ENCODE assay signal across 8 mouse cellular contexts in the genomic region with DNA sequence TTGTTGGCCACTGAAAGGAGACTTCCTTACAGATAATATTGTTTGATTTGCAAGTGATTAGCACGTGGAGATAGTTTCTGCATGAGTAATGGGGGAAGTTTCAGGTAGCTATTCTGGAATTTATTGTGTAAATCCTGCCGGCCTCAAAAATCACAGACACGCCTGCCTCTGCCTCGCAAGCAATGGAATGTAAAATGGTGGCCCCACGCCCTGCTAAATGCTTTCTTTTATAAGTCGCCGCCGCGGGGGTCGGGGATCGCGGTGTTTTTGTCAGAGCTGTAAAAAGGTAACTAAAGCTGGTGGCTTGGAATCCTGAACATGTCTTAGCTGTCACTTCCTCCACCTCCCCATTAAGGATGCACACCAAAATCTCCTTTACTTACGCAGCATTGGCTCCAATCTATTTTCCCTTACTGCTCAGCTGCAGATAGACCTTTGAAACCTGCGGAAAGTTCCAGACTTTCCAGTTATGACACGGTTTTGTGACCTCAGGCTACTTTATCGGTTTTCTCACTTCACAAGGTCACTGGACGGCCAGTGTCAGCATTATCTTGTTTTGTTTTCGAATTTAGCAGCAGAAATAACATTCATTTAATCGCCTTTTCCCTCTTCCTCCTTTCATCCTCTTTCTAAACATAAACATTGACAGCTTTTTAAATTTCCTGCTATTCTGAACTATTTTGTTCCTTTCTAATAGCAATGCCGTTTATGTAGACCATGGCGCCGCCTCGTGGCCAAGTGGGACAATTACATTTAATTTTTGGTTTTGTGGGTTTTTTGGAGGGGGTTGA. TPM values are rescaled to one million over a fixed set of nuclear protein-coding genes. Genes with fewer than 3 reads are reported as not detected.
A peak's percentile ranks its signal among the peaks of the same experiment; 100 is the strongest.
DNase-seq lines count a peak whose midpoint lies in the region; ATAC-seq and TF ChIP-seq lines count a peak whose summit lies in the region.

No protein-coding gene starts in this region.

- H3K36me3 ChIP-seq in thymus, adult 2 months (ENCODE audit: control insufficient read depth, insufficient read depth, low read length): no peaks in the 10 kb centered on the region
- no peaks in the 10 kb centered on the region for H3K36me3 ChIP-seq in forebrain, embryonic 16.5 days (ENCODE audit: control insufficient read depth, insufficient read depth)
- H3K36me3 ChIP-seq in intestine, postnatal 0 days (ENCODE audit: control insufficient read depth, insufficient read depth): no peaks in the 10 kb centered on the region
- H3K36me3 ChIP-seq in liver, embryonic 12.5 days: no peaks in the 10 kb centered on the region
- no peaks in the 10 kb centered on the region for H3K36me3 ChIP-seq in neural tube, embryonic 11.5 days (ENCODE audit: control insufficient read depth, insufficient read depth, low read length)

- no peak for TF ChIP-seq CTCF in thymus, adult 2 months (IDR thresholded peaks at IDR 0.05; ENCODE audit: borderline replicate concordance, control insufficient read depth, extremely low read depth, insufficient read depth, low read length, poor library complexity)
- peak; percentile 77 for TF ChIP-seq CTCF in bone marrow macrophage, adult 2 months (IDR thresholded peaks at IDR 0.05; ENCODE audit: low read depth, low read length)
- peak; percentile 84 for TF ChIP-seq CTCF in intestine, postnatal 0 days (IDR thresholded peaks at IDR 0.05; ENCODE audit: low read depth)

- H3K9me3 ChIP-seq in forebrain, embryonic 16.5 days (ENCODE audit: control insufficient read depth, low read length): peaks cover 5% of the 10 kb centered on the region; the same call in 1 of the 2 replicates
- H3K9me3 ChIP-seq in intestine, postnatal 0 days (ENCODE audit: control insufficient read depth): 0 out of 2 replicates have a peak, but pooled peaks cover 4% of the 10 kb centered on the region
- no peaks in the 10 kb centered on the region for H3K9me3 ChIP-seq in liver, embryonic 12.5 days (replicated peaks)
- no peaks in the 10 kb centered on the region; the same call in 1 of the 2 replicates for H3K9me3 ChIP-seq in neural tube, embryonic 11.5 days (ENCODE audit: control insufficient read depth, low read length)

- 22% methylated on average over 23 of the region's 23 CpGs for WGBS in thymus, adult 2 months
- 28% methylated on average over 23 of the region's 23 CpGs for WGBS in forebrain, embryonic 16.5 days
- WGBS in intestine, postnatal 0 days: 20% methylated on average over 23 of the region's 23 CpGs
- WGBS in liver, embryonic 12.5 days (ENCODE audit: insufficient replicate concordance): 25% methylated on average over 23 of the region's 23 CpGs
- WGBS in neural tube, embryonic 11.5 days: 32% methylated on average over 23 of the region's 23 CpGs

- no peak overlapping the region for H3K9ac ChIP-seq in forebrain, embryonic 16.5 days (replicated peaks; ENCODE audit: low read depth, low read length)
- no peak overlapping the region for H3K9ac ChIP-seq in intestine, postnatal 0 days (ENCODE audit: low read depth, low read length)
- H3K9ac ChIP-seq in liver, embryonic 12.5 days: no peak overlapping the region
- no peak overlapping the region for H3K9ac ChIP-seq in neural tube, embryonic 11.5 days (ENCODE audit: low read length)

- H3K4me3 ChIP-seq in thymus, adult 2 months (ENCODE audit: control insufficient read depth, insufficient read depth, low read length): 0 out of 2 replicates have a peak overlapping the region, but pooled peaks have one; percentile 20
- no peak overlapping the region for H3K4me3 ChIP-seq in bone marrow macrophage, adult 2 months (ENCODE audit: insufficient read depth, low read length)
- H3K4me3 ChIP-seq in forebrain, embryonic 16.5 days (replicated peaks; ENCODE audit: low read length): no peak overlapping the region
- H3K4me3 ChIP-seq in intestine, postnatal 0 days (ENCODE audit: low read depth, low read length): peak overlapping the region; percentile 22
- peak overlapping the region; percentile 11; the same call in 1 of the 2 replicates for H3K4me3 ChIP-seq in liver, embryonic 12.5 days
- H3K4me3 ChIP-seq in neural tube, embryonic 11.5 days (ENCODE audit: low read depth, low read length): no peak overlapping the region

- TF ChIP-seq POLR2A in thymus, adult 2 months (IDR thresholded peaks at IDR 0.05; ENCODE audit: control insufficient read depth, extremely low read depth, insufficient read depth, low read length, poor library complexity): no peak
- TF ChIP-seq POLR2A in bone marrow macrophage, adult 2 months (IDR thresholded peaks at IDR 0.05; ENCODE audit: borderline replicate concordance, low read depth, low read length): no peak

- 0 out of 2 replicates have a peak, but pooled peaks cover 2% of the 10 kb centered on the region for H3K4me1 ChIP-seq in thymus, adult 2 months (replicated peaks; ENCODE audit: control insufficient read depth, insufficient read depth, low read length)
- peaks cover 19% of the 10 kb centered on the region for H3K4me1 ChIP-seq in bone marrow macrophage, adult 2 months (ENCODE audit: control insufficient read depth, insufficient read depth, low read length)
- H3K4me1 ChIP-seq in forebrain, embryonic 16.5 days (replicated peaks; ENCODE audit: control insufficient read depth, insufficient read depth, low read length): no peaks in the 10 kb centered on the region; the same call in 1 of the 2 replicates
- H3K4me1 ChIP-seq in intestine, postnatal 0 days (replicated peaks; ENCODE audit: control insufficient read depth, insufficient read depth, low read length): no peaks in the 10 kb centered on the region
- no peaks in the 10 kb centered on the region for H3K4me1 ChIP-seq in liver, embryonic 12.5 days
- 0 out of 2 replicates have a peak, but pooled peaks cover 4% of the 10 kb centered on the region for H3K4me1 ChIP-seq in neural tube, embryonic 11.5 days (ENCODE audit: control insufficient read depth, insufficient read depth, low read length)

- DNase-seq in thymus, adult 2 months: peak; percentile 52
- DNase-seq in thymus, adult 18-20 months: no peak
- peak; percentile 59 for DNase-seq in neural tube, embryonic 11.5 days (ENCODE audit: low spot score)
- peak; percentile 51 for DNase-seq in urinary bladder, postnatal 25 days (ENCODE audit: low spot score)

- peak overlapping the region; percentile 17; the same call in 1 of the 2 replicates for H3K4me2 ChIP-seq in forebrain, embryonic 16.5 days (ENCODE audit: low read length)
- peak overlapping the region; percentile 53 for H3K4me2 ChIP-seq in intestine, postnatal 0 days (replicated peaks; ENCODE audit: low read depth)
- H3K4me2 ChIP-seq in liver, embryonic 12.5 days: peak overlapping the region; percentile 47
- H3K4me2 ChIP-seq in neural tube, embryonic 11.5 days (ENCODE audit: low read depth): no peak overlapping the region

- no peak for ATAC-seq in forebrain, embryonic 16.5 days
- peak; percentile 28; the same call in 1 of the 2 replicates for ATAC-seq in intestine, postnatal 0 days
- no peak for ATAC-seq in liver, embryonic 12.5 days
- ATAC-seq in neural tube, embryonic 11.5 days (ENCODE audit: insufficient read depth, low FRiP score, low TSS enrichment): no peak

- no peak overlapping the region for H3K27ac ChIP-seq in thymus, adult 2 months (ENCODE audit: control insufficient read depth, insufficient read depth, low read length)
- H3K27ac ChIP-seq in bone marrow macrophage, adult 2 months (ENCODE audit: insufficient read depth, low read depth, low read length): peak overlapping the region; percentile 73; the same call in 1 of the 2 replicates
- H3K27ac ChIP-seq in forebrain, embryonic 16.5 days (ENCODE audit: low read length): no peak overlapping the region
- no peak overlapping the region for H3K27ac ChIP-seq in intestine, postnatal 0 days (ENCODE audit: low read depth, low read length)
- H3K27ac ChIP-seq in liver, embryonic 12.5 days: no peak overlapping the region
- no peak overlapping the region for H3K27ac ChIP-seq in neural tube, embryonic 11.5 days (ENCODE audit: low read depth, low read length)

- no peaks in the 10 kb centered on the region for H3K27me3 ChIP-seq in thymus, adult 2 months (ENCODE audit: control insufficient read depth, insufficient read depth, low read length)
- H3K27me3 ChIP-seq in forebrain, embryonic 16.5 days (replicated peaks; ENCODE audit: control insufficient read depth, insufficient read depth, low read length): no peaks in the 10 kb centered on the region
- H3K27me3 ChIP-seq in intestine, postnatal 0 days (replicated peaks; ENCODE audit: control insufficient read depth, insufficient read depth, low read length): no peaks in the 10 kb centered on the region
- H3K27me3 ChIP-seq in liver, embryonic 12.5 days (replicated peaks): no peaks in the 10 kb centered on the region
- no peaks in the 10 kb centered on the region for H3K27me3 ChIP-seq in neural tube, embryonic 11.5 days (ENCODE audit: control insufficient read depth, insufficient read depth, low read length)

RNA-seq across cellular contexts. Expression of gene Prdm2, which starts 25.6 kb away (rescaled TPM):
- 26.5 and 26.8 TPM in 2 replicates for polyA plus RNA-seq in thymus, adult 2 months (2012; rRNA removed)
- 25.1 and 25.9 TPM in 2 replicates for polyA plus RNA-seq in bone marrow macrophage, adult 2 months (2012; ENCODE audit: insufficient read depth, insufficient read length, missing spikeins)
- polyA plus RNA-seq in forebrain, embryonic 16.5 days (2015; fragmentation: Nextera tagmentation; extraction: Ambion mirVana): 18.1 and 19.4 TPM in 2 replicates
- 4.0 and 4.6 TPM in 2 replicates for polyA plus RNA-seq in intestine, postnatal 0 days (2015; fragmentation: Nextera tagmentation; extraction: Ambion mirVana)
- polyA plus RNA-seq in liver, embryonic 12.5 days (2016; fragmentation: Nextera tagmentation; extraction: Ambion mirVana): 5.2 and 6.2 TPM in 2 replicates
- 16.7 and 16.9 TPM in 2 replicates for polyA plus RNA-seq in neural tube, embryonic 11.5 days (2014; fragmentation: Nextera tagmentation; extraction: Ambion mirVana)

Comparison
In these comparisons a context has a peak if more than half of its experiments do, and no peak if none do; other contexts are left out.
1. DNase-seq: peak in thymus, adult 2 months (single experiment), neural tube, embryonic 11.5 days (single experiment) and urinary bladder, postnatal 25 days (single experiment); none in thymus, adult 18-20 months (0 of 2).
2. H3K4me3 ChIP-seq: peak in thymus, adult 2 months (single experiment), intestine, postnatal 0 days (single experiment) and liver, embryonic 12.5 days (single experiment); none in bone marrow macrophage, adult 2 months (single experiment), forebrain, embryonic 16.5 days (single experiment) and neural tube, embryonic 11.5 days (single experiment).